Mouse (Mus musculus) megakaryocyte, embryonic 14.5 days (primary cell): Measurements from ENCODE around the gene Gzmb.

Experiments
- FLI1 ChIP-seq: IDR thresholded peaks from 2 replicates; pipeline ENCODE4 v1.6.1; 2012; ENCODE audit warnings: low read length, inconsistent platforms, mixed read lengths
- GATA1 ChIP-seq: IDR thresholded peaks from 3 replicates; pipeline ENCODE4 v1.6.1; 2012; ENCODE audit warnings: mixed read lengths, low read length, inconsistent platforms, borderline replicate concordance

DNA sequence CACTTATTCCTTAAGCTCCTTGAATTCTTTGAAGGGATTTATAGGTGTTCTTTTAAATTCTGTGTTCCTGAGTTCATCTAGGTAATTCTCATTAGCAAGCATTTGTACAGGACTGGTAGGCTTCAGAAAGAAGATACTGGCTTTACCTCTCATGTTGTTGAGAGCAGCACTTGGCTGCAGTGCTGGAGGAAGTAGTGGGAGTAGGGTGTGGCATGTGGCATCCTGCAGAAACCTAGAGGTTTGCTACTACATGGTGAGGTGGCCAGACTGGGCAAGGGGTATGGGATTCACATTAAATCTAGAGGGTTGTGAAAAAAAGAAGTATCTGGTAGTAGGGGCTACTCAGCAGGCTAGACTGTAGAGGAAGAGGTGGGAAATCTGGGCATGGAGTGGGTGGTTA, 31.1 kb upstream of the Gzmb start:
- no peak for TF ChIP-seq GATA1
- no peak for TF ChIP-seq FLI1
